Mouse (Mus musculus) forebrain, embryonic 12.5 days (tissue): Measurements from ENCODE around the gene BC067074. TPM values are rescaled to one million over a fixed set of nuclear protein-coding genes. Genes with fewer than 3 reads are reported as not detected.

Experiments used
- ATAC-seq: fragments of 200-750 bp; cut with Nextera tagmentation; 2 replicates; pipeline ENCODE4 v1.8.0; 2017; ENCODE audit warnings: moderate TSS enrichment; ENCODE audit not compliant: low FRiP score
- H3K27ac ChIP-seq: fragments of 300-500 bp; sonication (generic); 2 replicates; pipeline ENCODE4 v1.5.1; 2016; ENCODE audit warnings: mild to moderate bottlenecking
- H3K27me3 ChIP-seq: fragments of 300-500 bp; sonication (generic); 2 replicates; pipeline ENCODE4 v1.6.1; 2016; ENCODE audit warnings: mild to moderate bottlenecking
- H3K36me3 ChIP-seq: fragments of 300-500 bp; sonication (generic); replicated peaks from 2 replicates; pipeline ENCODE4 v1.6.1; 2016; ENCODE audit warnings: mild to moderate bottlenecking
- H3K4me1 ChIP-seq: fragments of 300-500 bp; sonication (generic); 2 replicates; pipeline ENCODE4 v1.6.1; 2016
- H3K4me2 ChIP-seq: fragments of 300-500 bp; sonication (generic); 2 replicates; pipeline ENCODE4 v1.6.1; 2016; ENCODE audit warnings: mild to moderate bottlenecking, moderate library complexity
- H3K4me3 ChIP-seq: fragments of 300-500 bp; sonication (generic); replicated peaks from 2 replicates; pipeline ENCODE4 v1.5.1; 2016; ENCODE audit warnings: mild to moderate bottlenecking
- H3K9ac ChIP-seq: fragments of 300-500 bp; sonication (generic); 2 replicates; pipeline ENCODE4 v1.6.1; 2016; ENCODE audit warnings: mild to moderate bottlenecking
- H3K9me3 ChIP-seq: fragments of 300-500 bp; sonication (generic); 2 replicates; pipeline ENCODE4 v1.6.1; 2016
- WGBS: fragments of 180-500 bp; shearing (Covaris S2); methylation state at CpG from one replicate; pipeline ENCODE4 v1.1.7; 2016; 5-methylcytosine and 5-hydroxymethylcytosine counted together
- polyA plus RNA-seq: library from polyadenylated mRNA; unstranded; fragments of >200 nt; fragmentation: Nextera tagmentation; extraction: Ambion mirVana; gene quantifications from 2 replicates; pipeline ENCODE4 v1.2.1, GENCODE M21; 2016

The BC067074 gene
- polyA plus RNA-seq, 1 experiment from 2014 or later, result 2.2 TPM

GRCm38 (mm10) chr13:113333374-113333773, 40.4 kb downstream of the BC067074 start:
- Histone ChIP-seq H3K27ac (no peak overlapping the region), H3K4me3 (no peak overlapping the region), H3K4me1 (no peaks in the 10 kb centered on the region), H3K9me3 (no peaks in the 10 kb centered on the region), H3K9ac (no peak overlapping the region), H3K4me2 (no peak overlapping the region), H3K36me3 (no peaks in the 10 kb centered on the region), H3K27me3 (no peaks in the 10 kb centered on the region)
- WGBS, result 89% methylated on average over 6 of the region's 6 CpGs
- no peak for ATAC-seq

GRCm38 (mm10) chr13:113333931-113334330, 41.0 kb downstream of the BC067074 start:
- Histone ChIP-seq H3K4me1 (no peaks in the 10 kb centered on the region), H3K9me3 (no peaks in the 10 kb centered on the region), H3K27me3 (no peaks in the 10 kb centered on the region), H3K4me3 (no peak overlapping the region), H3K36me3 (no peaks in the 10 kb centered on the region), H3K27ac (no peak overlapping the region), H3K4me2 (no peak overlapping the region), H3K9ac (no peak overlapping the region)
- 79% methylated on average over 5 of the region's 5 CpGs for WGBS
- no peak for ATAC-seq

GRCm38 (mm10) chr13:113334773-113335172, 41.8 kb downstream of the BC067074 start:
- Histone ChIP-seq H3K4me1 (no peaks in the 10 kb centered on the region), H3K27ac (no peak overlapping the region), H3K27me3 (no peaks in the 10 kb centered on the region), H3K9me3 (no peaks in the 10 kb centered on the region), H3K9ac (no peak overlapping the region), H3K4me3 (no peak overlapping the region), H3K36me3 (no peaks in the 10 kb centered on the region), H3K4me2 (no peak overlapping the region)
- no peak for ATAC-seq
- 68% methylated on average over 4 of the region's 4 CpGs for WGBS

GRCm38 (mm10) chr13:113337223-113337858, 44.4 kb downstream of the BC067074 start:
- ATAC-seq, result peak; percentile 42; the same call in 1 of the 2 replicates
- H3K4me2 ChIP-seq, result no peak overlapping the region
- WGBS, result 56% methylated on average over 6 of the region's 6 CpGs
- H3K4me1 ChIP-seq, result no peaks in the 10 kb centered on the region
- no peak overlapping the region for H3K9ac ChIP-seq
- no peak overlapping the region for H3K4me3 ChIP-seq
- H3K27ac ChIP-seq, result no peak overlapping the region
- no peaks in the 10 kb centered on the region for H3K36me3 ChIP-seq
- H3K27me3 ChIP-seq, result no peaks in the 10 kb centered on the region
- no peaks in the 10 kb centered on the region for H3K9me3 ChIP-seq

- WGBS, result 42% methylated on average over 2 of the region's 2 CpGs
- Histone ChIP-seq H3K4me2 (no peak overlapping the region), H3K9me3 (no peaks in the 10 kb centered on the region), H3K27ac (no peak overlapping the region), H3K9ac (no peak overlapping the region), H3K4me3 (no peak overlapping the region), H3K36me3 (no peaks in the 10 kb centered on the region), H3K27me3 (no peaks in the 10 kb centered on the region), H3K4me1 (peaks cover 5% of the 10 kb centered on the region; the same call in 1 of the 2 replicates)
- no peak for ATAC-seq
Observed at GRCm38 (mm10) chr13:113340644-113341043, 47.7 kb downstream of the BC067074 start.

GRCm38 (mm10) chr13:113341161-113341560, 48.2 kb downstream of the BC067074 start:
- ATAC-seq, result no peak
- Histone ChIP-seq H3K9ac (no peak overlapping the region), H3K9me3 (no peaks in the 10 kb centered on the region), H3K27ac (no peak overlapping the region), H3K36me3 (no peaks in the 10 kb centered on the region), H3K4me3 (no peak overlapping the region), H3K27me3 (no peaks in the 10 kb centered on the region), H3K4me2 (no peak overlapping the region), H3K4me1 (peaks cover 5% of the 10 kb centered on the region; the same call in 1 of the 2 replicates)

GRCm38 (mm10) chr13:113342355-113342919, 49.5 kb downstream of the BC067074 start:
- Histone ChIP-seq H3K27ac (no peak overlapping the region), H3K4me2 (no peak overlapping the region), H3K9me3 (no peaks in the 10 kb centered on the region), H3K4me3 (no peak overlapping the region), H3K9ac (no peak overlapping the region), H3K27me3 (no peaks in the 10 kb centered on the region), H3K36me3 (no peaks in the 10 kb centered on the region), H3K4me1 (peaks cover 5% of the 10 kb centered on the region; the same call in 1 of the 2 replicates)
- 84% methylated on average over 10 of the region's 10 CpGs for WGBS
- no peak for ATAC-seq

GRCm38 (mm10) chr13:113350743-113351430, 57.9 kb downstream of the BC067074 start:
- Histone ChIP-seq H3K4me1 (peaks cover 17% of the 10 kb centered on the region), H3K9me3 (no peaks in the 10 kb centered on the region), H3K27ac (no peak overlapping the region), H3K4me2 (no peak overlapping the region), H3K9ac (no peak overlapping the region), H3K36me3 (no peaks in the 10 kb centered on the region), H3K4me3 (no peak overlapping the region), H3K27me3 (no peaks in the 10 kb centered on the region)
- no peak for ATAC-seq
- WGBS, result 71% methylated on average over 11 of the region's 11 CpGs

- 80% methylated on average over 3 of the region's 3 CpGs for WGBS
- Histone ChIP-seq H3K4me1 (peaks cover 17% of the 10 kb centered on the region), H3K4me2 (no peak overlapping the region), H3K4me3 (no peak overlapping the region), H3K36me3 (no peaks in the 10 kb centered on the region), H3K27me3 (no peaks in the 10 kb centered on the region), H3K9ac (no peak overlapping the region), H3K27ac (no peak overlapping the region), H3K9me3 (no peaks in the 10 kb centered on the region)
- ATAC-seq, result no peak
Observed at GRCm38 (mm10) chr13:113353546-113353945, 60.6 kb downstream of the BC067074 start.

GRCm38 (mm10) chr13:113353955-113354354, 61.0 kb downstream of the BC067074 start:
- WGBS, result 88% methylated on average over 4 of the region's 4 CpGs
- H3K36me3 ChIP-seq, result no peaks in the 10 kb centered on the region

GRCm38 (mm10) chr13:113355022-113355421, 62.1 kb downstream of the BC067074 start:
- Histone ChIP-seq H3K9ac (no peak overlapping the region), H3K27me3 (no peaks in the 10 kb centered on the region), H3K4me2 (no peak overlapping the region), H3K27ac (no peak overlapping the region), H3K36me3 (no peaks in the 10 kb centered on the region), H3K4me1 (peaks cover 17% of the 10 kb centered on the region), H3K4me3 (no peak overlapping the region), H3K9me3 (no peaks in the 10 kb centered on the region)
- ATAC-seq, result no peak
- WGBS, result 5% methylated on average over 4 of the region's 4 CpGs

More at GRCm38 (mm10) chr13:113353955-113354354, 61.0 kb downstream of the BC067074 start:
- H3K9me3 ChIP-seq, result no peaks in the 10 kb centered on the region
- no peak overlapping the region for H3K27ac ChIP-seq
- no peaks in the 10 kb centered on the region for H3K27me3 ChIP-seq
- no peak overlapping the region for H3K4me2 ChIP-seq
- H3K4me3 ChIP-seq, result no peak overlapping the region
- no peak for ATAC-seq
- no peak overlapping the region for H3K9ac ChIP-seq
- H3K4me1 ChIP-seq, result peaks cover 17% of the 10 kb centered on the region

GRCm38 (mm10) chr13:113357438-113358144, 64.6 kb downstream of the BC067074 start:
- WGBS, result 75% methylated on average over 13 of the region's 13 CpGs
- Histone ChIP-seq H3K9ac (no peak overlapping the region), H3K4me2 (no peak overlapping the region), H3K4me1 (peaks cover 14% of the 10 kb centered on the region), H3K27ac (no peak overlapping the region), H3K27me3 (no peaks in the 10 kb centered on the region), H3K36me3 (no peaks in the 10 kb centered on the region), H3K4me3 (no peak overlapping the region), H3K9me3 (no peaks in the 10 kb centered on the region)
- ATAC-seq, result no peak
